ENCODE assay signal across 25 mouse cellular contexts in the genomic region with DNA sequence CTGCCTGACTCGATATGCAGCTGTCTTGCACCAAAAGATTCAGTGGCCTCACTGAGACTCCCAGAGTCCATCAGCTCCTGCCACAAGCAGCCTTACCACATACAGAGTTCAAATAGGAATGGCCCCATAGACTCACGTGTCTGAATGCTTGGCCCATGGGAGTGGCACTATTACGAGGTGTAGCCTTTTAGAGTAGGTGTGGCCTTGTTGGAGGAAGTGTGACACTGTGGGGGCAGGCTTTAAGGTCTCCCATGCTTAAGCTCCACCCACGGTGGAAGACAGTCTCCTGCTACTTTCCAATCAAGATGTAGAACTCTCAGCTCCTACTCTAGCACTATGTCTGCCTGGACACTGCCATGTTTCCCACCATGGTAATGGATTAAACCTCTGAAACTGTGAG. TPM values are rescaled to one million over a fixed set of nuclear protein-coding genes. Genes with fewer than 3 reads are reported as not detected.
DNase-seq lines count a peak whose midpoint lies in the region; ATAC-seq and TF ChIP-seq lines count a peak whose summit lies in the region.
"Had no signal": no experiment of that assay in that cellular context is flagged by ENCODE, and none has a peak within 500 bp of the region (broad histone marks: within the 10 kb centered on the region; RNA-seq: fewer than 3 reads in every experiment).

No protein-coding gene starts in this region.

- H3K27ac ChIP-seq in CH12.LX (ENCODE audit: insufficient read depth, low read depth) = no peak overlapping the region
- no peak overlapping the region for H3K27ac ChIP-seq in intestine, postnatal 0 days (ENCODE audit: low read depth, low read length)
- no peak overlapping the region for H3K27ac ChIP-seq in liver, postnatal 0 days (ENCODE audit: low read depth)
- H3K27ac ChIP-seq: embryonic facial prominence, embryonic 10.5 days; heart, embryonic 13.5 days; hindbrain, embryonic 14.5 days; kidney, embryonic 15.5 days had no signal

- peaks cover 8% of the 10 kb centered on the region; the same call in 1 of the 2 replicates for H3K79me2 ChIP-seq in CH12.LX (replicated peaks; ENCODE audit: control insufficient read depth, extremely low read depth, insufficient read depth, poor library complexity, severe bottlenecking)

- H3K27me3 ChIP-seq in CH12.LX (replicated peaks) = no peaks in the 10 kb centered on the region
- H3K27me3 ChIP-seq in intestine, postnatal 0 days (replicated peaks; ENCODE audit: control insufficient read depth, insufficient read depth, low read length) = no peaks in the 10 kb centered on the region
- no peaks in the 10 kb centered on the region for H3K27me3 ChIP-seq in liver, postnatal 0 days (ENCODE audit: insufficient read depth, low read length)
- H3K27me3 ChIP-seq: heart, embryonic 13.5 days; kidney, embryonic 15.5 days had no signal

- DNase-seq in CH12.LX (ENCODE audit: extremely low read depth) (peak; percentile 47), ZHBTc4 (ENCODE audit: low read depth, low spot score) (peak; percentile 85)
- no peak for DNase-seq in liver, postnatal 0 days
- DNase-seq in cerebellum, adult 18-20 months = no peak
- DNase-seq in kidney, adult 9 months = no peak
- DNase-seq in urinary bladder, adult 2 months (ENCODE audit: low spot score) = no peak
- DNase-seq in adrenal gland, postnatal 36 days = no peak
- DNase-seq: cerebellum, adult 2 months; forebrain, postnatal 0 days; gastrocnemius, postnatal 14 days; heart, adult 18-20 months; kidney, postnatal 36 days; layer of hippocampus, postnatal 36 days; lung, adult 18-20 months; lung, postnatal 10 days; midbrain, embryonic 14.5 days; retina, postnatal 1 day; right cerebral cortex, postnatal 25 days; thymus, postnatal 36 days had no signal

- H3K4me3 ChIP-seq in CH12.LX (replicated peaks in 1 of 3; ENCODE audit: low read depth in 2 of 3, low read length in 2 of 3, poor library complexity in 1 of 3) = no peak overlapping the region
- H3K4me3 ChIP-seq in intestine, postnatal 0 days (ENCODE audit: low read depth, low read length) = no peak overlapping the region
- H3K4me3 ChIP-seq in liver, postnatal 0 days (ENCODE audit: low read depth, low read length) = no peak overlapping the region
- H3K4me3 ChIP-seq: embryonic facial prominence, embryonic 10.5 days; heart, embryonic 13.5 days; kidney, embryonic 15.5 days had no signal

- no peak for TF ChIP-seq RAD21 in CH12.LX (IDR thresholded peaks at IDR 0.05; ENCODE audit: low read depth, low read length)

- ATAC-seq in intestine, postnatal 0 days = peak; percentile 74
- ATAC-seq in liver, postnatal 0 days = peak; percentile 36
- ATAC-seq: forebrain, postnatal 0 days; inflammation-experienced regulatory T-cells, adult 6 months had no signal

- TF ChIP-seq EP300 in CH12.LX (IDR thresholded peaks at IDR 0.05; ENCODE audit: low read length) = no peak
- no peak for TF ChIP-seq EP300 in liver, postnatal 0 days (IDR thresholded peaks at IDR 0.05; ENCODE audit: low read depth)

- in situ Hi-C loops in CH12.LX (cut with MboI; ENCODE audit: low pct_ligation_motif_present, low pct_unique_long_range_greater_than_20kb, low sequenced_read_pairs) = no loop called here

- no peaks in the 10 kb centered on the region for H3K9me3 ChIP-seq in CH12.LX (replicated peaks; ENCODE audit: low read length)
- H3K9me3 ChIP-seq in intestine, postnatal 0 days (ENCODE audit: control insufficient read depth) = no peaks in the 10 kb centered on the region
- no peaks in the 10 kb centered on the region for H3K9me3 ChIP-seq in liver, postnatal 0 days (ENCODE audit: low read length)
- H3K9me3 ChIP-seq: embryonic facial prominence, embryonic 10.5 days; heart, embryonic 13.5 days; kidney, embryonic 15.5 days had no signal

- no peak overlapping the region for H3K9ac ChIP-seq in CH12.LX (ENCODE audit: insufficient read depth, low read depth)
- no peak overlapping the region for H3K9ac ChIP-seq in intestine, postnatal 0 days (ENCODE audit: low read depth, low read length)
- no peak overlapping the region for H3K9ac ChIP-seq in liver, postnatal 0 days (replicated peaks)
- H3K9ac ChIP-seq: forebrain, postnatal 0 days; heart, embryonic 13.5 days; hindbrain, embryonic 14.5 days; kidney, embryonic 15.5 days had no signal

- dilution Hi-C loops in CH12.LX (cut with MboI; ENCODE audit: extremely low pct_ligation_motif_present, extremely low pct_unique_long_range_greater_than_20kb, low sequenced_read_pairs) = no loop called here

- no peak for TF ChIP-seq POLR2A in CH12.LX (IDR thresholded peaks at IDR 0.05; ENCODE audit: low read depth, low read length)

- peaks cover 24 to 61% of the 10 kb centered on the region in 2 experiments for H3K36me3 ChIP-seq in CH12.LX (replicated peaks in 1 of 2; ENCODE audit: control insufficient read depth in 1 of 2, insufficient read depth in 1 of 2, low read length in 1 of 2)
- peaks cover 5% of the 10 kb centered on the region for H3K36me3 ChIP-seq in intestine, postnatal 0 days (ENCODE audit: control insufficient read depth, insufficient read depth)
- H3K36me3 ChIP-seq in liver, postnatal 0 days (replicated peaks; ENCODE audit: insufficient read depth, low read length) = no peaks in the 10 kb centered on the region

- no peak overlapping the region for H3K4me2 ChIP-seq in CH12.LX (ENCODE audit: insufficient read depth, low read depth, poor library complexity, severe bottlenecking)
- no peak overlapping the region for H3K4me2 ChIP-seq in intestine, postnatal 0 days (replicated peaks; ENCODE audit: low read depth)
- no peak overlapping the region for H3K4me2 ChIP-seq in liver, postnatal 0 days (ENCODE audit: low read depth, low read length)
- H3K4me2 ChIP-seq: heart, embryonic 13.5 days; hindbrain, embryonic 14.5 days; kidney, embryonic 15.5 days had no signal

- H3K4me1 ChIP-seq in CH12.LX (ENCODE audit: control insufficient read depth in 1 of 2, insufficient read depth in 2 of 2) = peaks cover 0 to 18% of the 10 kb centered on the region in 2 experiments; a peak in 2 of 4 replicates
- H3K4me1 ChIP-seq in intestine, postnatal 0 days (replicated peaks; ENCODE audit: control insufficient read depth, insufficient read depth, low read length) = no peaks in the 10 kb centered on the region
- H3K4me1 ChIP-seq in liver, postnatal 0 days (ENCODE audit: insufficient read depth) = no peaks in the 10 kb centered on the region
- H3K4me1 ChIP-seq: heart, embryonic 13.5 days had no signal

- WGBS in intestine, postnatal 0 days = 39% methylated on average over 4 of the region's 4 CpGs
- 62% methylated on average over 4 of the region's 4 CpGs for WGBS in liver, postnatal 0 days (ENCODE audit: insufficient replicate concordance)

- TF ChIP-seq CTCF in CH12.LX (conservative IDR thresholded peaks at IDR 0.05 in 1 of 2, IDR thresholded peaks at IDR 0.05 in 1 of 2; ENCODE audit: low read depth in 2 of 2, low read length in 2 of 2) = no peak
- TF ChIP-seq CTCF in intestine, postnatal 0 days (IDR thresholded peaks at IDR 0.05; ENCODE audit: low read depth) = no peak
- no peak for TF ChIP-seq CTCF in liver, postnatal 0 days (IDR thresholded peaks at IDR 0.05; ENCODE audit: low read depth)

TF ChIP-seq in CH12.LX, 34 proteins besides CTCF, POLR2A, EP300 and RAD21:
- TF ChIP-seq KAT2A (IDR thresholded peaks at IDR 0.05; ENCODE audit: insufficient replicate concordance, low read length) (no peak), ZNF384 (IDR thresholded peaks at IDR 0.05; ENCODE audit: low read depth, low read length) (no peak), MAX (IDR thresholded peaks at IDR 0.05; ENCODE audit: low read length) (no peak)

RNA-seq across cellular contexts. Expression of a gene that starts 20.4 kb away (rescaled TPM):
- total RNA-seq in CH12.LX (2012; rRNA removed) = 83.8 and 112 TPM in 2 replicates
- total RNA-seq in CH12.LX (2014; rRNA removed) = 172 and 193 TPM in 2 replicates
- 176 and 242 TPM in 2 replicates for polyA plus RNA-seq in CH12.LX (2012; ENCODE audit: insufficient read length, low read depth)
- polyA plus RNA-seq in intestine, postnatal 0 days (2015; fragmentation: Nextera tagmentation; extraction: Ambion mirVana) = 21.9 and 23.0 TPM in 2 replicates
- 22.1 and 22.4 TPM in 2 replicates for polyA plus RNA-seq in liver, postnatal 0 days (2015; fragmentation: Nextera tagmentation; extraction: Ambion mirVana)
- polyA plus RNA-seq in urinary bladder, adult 2 months (2012; rRNA removed) = 17.1 and 17.9 TPM in 2 replicates
- 10 to 100 TPM; 24.0 to 28.2 TPM for total RNA-seq in adrenal gland, postnatal 36 days (2021)

RNA-seq across cellular contexts. Expression of a gene that starts 23.0 kb away (rescaled TPM):
- total RNA-seq in CH12.LX (2012; rRNA removed) (0.04 and 0.17 TPM in 2 replicates), CH12.LX (2014; rRNA removed) (not detected in 2 replicates)
- polyA plus RNA-seq in CH12.LX (2012; ENCODE audit: insufficient read length, low read depth) = 0.11 TPM in 1 of 2 replicates, not detected in the other
- polyA plus RNA-seq in intestine, postnatal 0 days (2015; fragmentation: Nextera tagmentation; extraction: Ambion mirVana) = 7.1 and 7.7 TPM in 2 replicates
- 0.81 and 0.99 TPM in 2 replicates for polyA plus RNA-seq in liver, postnatal 0 days (2015; fragmentation: Nextera tagmentation; extraction: Ambion mirVana)
- 6.1 and 10.6 TPM in 2 replicates for polyA plus RNA-seq in urinary bladder, adult 2 months (2012; rRNA removed)
- 1 to 10 TPM; 2.0 to 2.4 TPM for total RNA-seq in adrenal gland, postnatal 36 days (2021)

Comparison
In these comparisons a context has a peak if more than half of its experiments do, and no peak if none do; other contexts are left out.
1. DNase-seq: peak in CH12.LX (single experiment) and ZHBTc4 (single experiment); none in liver, postnatal 0 days (single experiment), cerebellum, adult 18-20 months (0 of 2), kidney, adult 9 months (single experiment), urinary bladder, adult 2 months (single experiment) and adrenal gland, postnatal 36 days (0 of 2).